Mouse (Mus musculus): Measurements from ENCODE around the gene E130218I03Rik. TPM values are rescaled to one million over a fixed set of nuclear protein-coding genes. Genes with fewer than 3 reads are reported as not detected.
A peak's percentile ranks its signal among the peaks of the same experiment; 100 is the strongest.

E130218I03Rik gene
- 0.11 and 0.26 TPM in 2 replicates for polyA plus RNA-seq (2012; rRNA removed)

DNA sequence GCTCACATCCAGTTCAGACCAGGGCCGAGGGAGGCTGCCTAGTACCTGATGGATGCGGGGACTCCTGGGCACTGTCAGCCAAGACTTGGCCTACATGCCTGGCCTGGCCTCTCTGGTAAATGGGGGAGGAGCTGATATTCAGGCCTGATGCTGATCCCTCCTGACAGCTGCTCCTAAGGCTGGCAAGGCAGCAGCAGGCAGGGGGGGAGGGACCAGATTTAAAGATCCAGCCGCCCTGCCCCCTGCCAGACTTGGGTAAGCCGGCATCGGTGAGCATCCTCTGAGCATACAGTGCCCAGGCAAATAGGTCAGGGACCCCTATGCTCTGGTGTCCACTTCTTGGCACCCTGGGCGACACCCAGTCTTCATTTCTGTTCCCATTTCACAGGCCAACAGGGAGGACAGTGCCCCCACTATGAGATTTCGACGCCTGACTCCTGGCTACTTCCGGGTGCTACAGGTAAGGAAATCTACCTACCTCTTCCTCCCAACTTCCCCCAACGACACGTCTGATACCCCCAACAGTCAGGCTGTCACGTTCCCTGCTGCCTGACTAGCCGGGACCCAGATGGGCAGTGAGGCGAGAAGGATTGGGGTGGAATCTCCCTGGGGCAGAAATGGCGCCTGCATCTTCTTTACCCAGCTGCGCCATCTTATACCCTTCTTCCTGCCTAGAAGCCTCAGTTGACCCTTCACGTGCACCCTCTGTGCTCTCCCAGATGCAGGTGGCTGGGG is at the start of gene E130218I03Rik:
Gene E130218I03Rik, plus strand, starts transcription at position 147 of the 735 bp plus-strand sequence.
- Histone ChIP-seq H3K4me3 (ENCODE audit: control insufficient read depth, low read depth, low read length) (no peak within 1 kb of the TSS), H3K36me3 (ENCODE audit: control insufficient read depth, insufficient read depth, low read length) (no peaks in the 10 kb centered on the region), H3K27me3 (ENCODE audit: control insufficient read depth, insufficient read depth, low read length) (no peaks in the 10 kb centered on the region), H3K27ac (ENCODE audit: control insufficient read depth, insufficient read depth, low read depth, low read length) (no peak within 1 kb of the TSS), H3K4me1 (ENCODE audit: control insufficient read depth, insufficient read depth, low read length) (peaks cover 19% of the 10 kb centered on the region)
- no peak for TF ChIP-seq CTCF (IDR thresholded peaks at IDR 0.05; ENCODE audit: control insufficient read depth, insufficient read depth, insufficient replicate concordance, low read depth, low read length)
- no peak for TF ChIP-seq POLR2A (IDR thresholded peaks at IDR 0.05; ENCODE audit: control insufficient read depth, low read depth, low read length)

DNA sequence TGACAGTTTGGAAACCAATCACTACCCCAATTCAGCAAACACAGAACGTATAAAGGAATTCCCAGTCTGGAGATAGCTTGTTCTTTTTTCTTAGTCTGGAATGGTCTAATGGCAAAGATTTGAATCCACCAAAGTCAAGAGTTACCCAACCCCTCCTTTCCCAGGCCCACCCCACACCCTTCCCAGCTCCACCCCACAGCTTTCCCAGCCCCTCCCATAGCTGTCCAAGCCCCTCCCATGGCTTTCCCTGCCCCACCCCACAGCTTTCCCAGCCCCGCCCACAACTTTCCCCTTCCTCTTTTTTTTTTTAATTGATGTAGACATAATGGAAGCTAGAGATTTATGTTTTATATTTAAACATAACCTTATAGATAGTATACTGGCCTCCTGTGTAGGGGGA is 44.1 kb upstream of the E130218I03Rik start:
- TF ChIP-seq POLR2A (IDR thresholded peaks at IDR 0.05; ENCODE audit: control insufficient read depth, low read depth, low read length): no peak
- no peak for TF ChIP-seq CTCF (IDR thresholded peaks at IDR 0.05; ENCODE audit: control insufficient read depth, insufficient read depth, insufficient replicate concordance, low read depth, low read length)
- Histone ChIP-seq H3K27me3 (ENCODE audit: control insufficient read depth, insufficient read depth, low read length) (no peaks in the 10 kb centered on the region), H3K4me1 (ENCODE audit: control insufficient read depth, insufficient read depth, low read length) (no peaks in the 10 kb centered on the region), H3K36me3 (ENCODE audit: control insufficient read depth, insufficient read depth, low read length) (no peaks in the 10 kb centered on the region), H3K27ac (ENCODE audit: control insufficient read depth, insufficient read depth, low read depth, low read length) (no peak overlapping the region), H3K4me3 (ENCODE audit: control insufficient read depth, low read depth, low read length) (no peak overlapping the region)

DNA sequence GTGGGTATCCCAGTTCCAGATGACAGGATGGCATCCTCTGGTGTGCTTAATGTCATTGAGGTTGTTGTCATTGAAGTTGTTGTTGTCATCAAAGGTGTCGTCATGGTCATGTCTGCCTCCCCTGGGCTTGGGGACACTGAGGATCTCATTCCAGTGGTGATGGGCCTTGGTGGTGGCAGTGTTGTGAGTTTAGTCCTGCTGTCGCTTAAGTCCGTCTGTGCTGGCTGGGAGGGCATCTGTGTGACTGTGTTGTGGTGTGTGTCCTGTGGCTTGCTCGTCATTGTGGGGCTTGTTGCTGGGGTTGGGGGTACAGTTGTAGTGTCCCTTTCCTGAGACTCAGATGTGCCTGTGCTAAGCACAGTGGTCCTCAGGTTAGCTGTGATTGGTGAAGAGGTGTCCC is 40.6 kb upstream of the E130218I03Rik start, which contains the start of gene Gm7534:
Gene Gm7534, minus strand, starts transcription at position 101 of the 400 bp plus-strand sequence.
- Histone ChIP-seq H3K36me3 (ENCODE audit: control insufficient read depth, insufficient read depth, low read length) (no peaks in the 10 kb centered on the region), H3K4me1 (ENCODE audit: control insufficient read depth, insufficient read depth, low read length) (no peaks in the 10 kb centered on the region), H3K27me3 (ENCODE audit: control insufficient read depth, insufficient read depth, low read length) (no peaks in the 10 kb centered on the region), H3K4me3 (ENCODE audit: control insufficient read depth, low read depth, low read length) (no peak within 1 kb of the TSS), H3K27ac (ENCODE audit: control insufficient read depth, insufficient read depth, low read depth, low read length) (no peak within 1 kb of the TSS)
- no peak for TF ChIP-seq CTCF (IDR thresholded peaks at IDR 0.05; ENCODE audit: control insufficient read depth, insufficient read depth, insufficient replicate concordance, low read depth, low read length)

DNA sequence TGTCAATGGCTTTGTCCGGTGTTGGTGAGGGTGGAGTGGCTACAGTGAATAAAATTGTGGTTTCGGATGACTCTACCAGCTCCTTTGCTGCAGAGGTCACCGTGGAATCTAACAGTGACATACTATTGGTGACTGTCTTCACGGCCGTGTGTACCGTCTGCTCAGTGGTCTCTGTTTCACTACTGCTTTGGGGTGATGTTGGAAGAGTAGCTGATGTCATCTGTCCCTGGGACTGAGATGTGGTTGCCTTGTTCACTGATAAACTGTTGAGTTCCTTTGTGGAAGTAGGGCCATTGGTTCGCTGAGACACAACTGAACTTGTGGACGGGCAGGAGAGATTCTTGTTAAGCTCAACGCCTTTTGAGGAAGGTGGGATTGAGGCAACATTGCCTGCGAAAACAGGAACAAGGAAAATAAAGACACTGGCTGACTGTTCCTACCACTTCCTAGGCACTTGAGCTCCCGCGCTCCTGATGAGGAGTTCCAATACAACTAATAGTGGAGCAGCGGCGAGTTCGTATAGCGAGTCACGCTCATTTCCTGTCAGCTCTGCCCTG is 40.0 kb upstream of the E130218I03Rik start:
- Histone ChIP-seq H3K36me3 (ENCODE audit: control insufficient read depth, insufficient read depth, low read length) (no peaks in the 10 kb centered on the region), H3K4me1 (ENCODE audit: control insufficient read depth, insufficient read depth, low read length) (no peaks in the 10 kb centered on the region), H3K27ac (ENCODE audit: control insufficient read depth, insufficient read depth, low read depth, low read length) (no peak overlapping the region), H3K27me3 (ENCODE audit: control insufficient read depth, insufficient read depth, low read length) (no peaks in the 10 kb centered on the region), H3K4me3 (ENCODE audit: control insufficient read depth, low read depth, low read length) (no peak overlapping the region)
- TF ChIP-seq CTCF (IDR thresholded peaks at IDR 0.05; ENCODE audit: control insufficient read depth, insufficient read depth, insufficient replicate concordance, low read depth, low read length) (no peak), POLR2A (IDR thresholded peaks at IDR 0.05; ENCODE audit: control insufficient read depth, low read depth, low read length) (no peak)

DNA sequence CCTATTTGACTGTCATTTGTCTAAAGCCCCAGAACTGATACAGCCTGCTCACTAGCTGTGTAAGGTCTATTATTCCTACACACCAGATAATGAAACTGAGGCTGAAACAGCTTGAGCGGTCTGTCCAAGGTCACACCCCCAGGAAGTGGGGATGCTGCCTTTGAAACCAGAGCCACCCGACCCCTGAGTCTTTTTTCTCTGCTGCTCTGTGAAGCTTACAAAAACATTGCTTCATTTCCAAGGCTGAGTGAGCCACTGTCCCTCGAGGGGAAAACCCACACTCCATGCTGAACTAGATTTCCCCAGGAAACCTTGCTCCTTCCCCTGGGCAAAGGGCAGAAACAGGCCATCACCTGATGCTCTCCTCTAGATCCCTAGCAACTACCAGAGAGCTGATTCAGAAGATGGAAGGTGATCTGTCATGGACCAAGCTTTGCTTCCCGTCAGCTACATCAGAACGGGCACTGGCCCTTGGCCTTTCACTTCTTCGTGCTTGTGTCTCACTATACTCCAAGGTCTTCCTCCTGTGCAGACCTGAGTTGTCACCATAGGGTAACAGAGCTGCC is 36.9 kb upstream of the E130218I03Rik start:
- H3K27me3 ChIP-seq (ENCODE audit: control insufficient read depth, insufficient read depth, low read length): no peaks in the 10 kb centered on the region
- TF ChIP-seq POLR2A (IDR thresholded peaks at IDR 0.05; ENCODE audit: control insufficient read depth, low read depth, low read length) (no peak), CTCF (IDR thresholded peaks at IDR 0.05; ENCODE audit: control insufficient read depth, insufficient read depth, insufficient replicate concordance, low read depth, low read length) (no peak)
- H3K4me3 ChIP-seq (ENCODE audit: control insufficient read depth, low read depth, low read length): no peak overlapping the region
- H3K27ac ChIP-seq (ENCODE audit: control insufficient read depth, insufficient read depth, low read depth, low read length): no peak overlapping the region
- no peaks in the 10 kb centered on the region for H3K4me1 ChIP-seq (ENCODE audit: control insufficient read depth, insufficient read depth, low read length)
- no peaks in the 10 kb centered on the region for H3K36me3 ChIP-seq (ENCODE audit: control insufficient read depth, insufficient read depth, low read length)

DNA sequence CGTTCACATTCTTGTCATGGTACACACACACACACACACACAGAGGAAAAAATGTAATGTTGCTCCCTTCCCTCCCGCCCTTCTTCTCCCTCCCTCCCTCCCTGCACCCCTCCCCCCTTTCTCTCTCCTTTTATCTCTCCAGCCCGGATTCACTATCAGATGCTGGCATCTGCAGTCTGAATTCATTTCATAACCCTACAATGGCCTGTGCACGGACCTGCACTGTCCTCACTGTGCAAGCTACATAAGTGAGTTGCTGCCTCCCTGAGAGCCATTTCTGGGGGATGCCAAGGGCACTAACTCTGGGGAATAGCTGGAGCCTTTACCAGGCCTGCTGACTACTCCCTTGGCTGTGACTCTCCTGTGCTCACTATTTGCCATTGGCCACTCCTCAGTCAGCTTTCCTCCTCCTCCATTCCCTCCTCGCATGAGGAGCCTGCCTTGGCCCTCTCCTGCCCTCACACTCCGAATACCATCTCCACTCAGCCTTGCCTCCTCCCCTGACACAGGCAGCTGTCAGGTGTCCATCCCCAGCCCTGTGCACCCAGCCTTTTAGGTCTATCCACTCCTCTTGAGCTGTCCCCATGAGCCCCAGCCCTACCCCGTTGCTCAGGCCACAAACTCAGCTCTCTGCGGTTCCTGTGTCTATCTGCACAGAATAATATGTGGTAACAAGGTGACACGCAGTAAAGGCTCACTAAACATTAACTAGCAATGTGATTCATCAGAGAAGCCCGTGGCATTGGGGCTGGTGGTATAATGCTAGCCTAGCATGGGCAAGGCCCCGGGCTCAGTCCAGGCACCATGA is 20.5 kb upstream of the E130218I03Rik start:
- H3K4me3 ChIP-seq (ENCODE audit: control insufficient read depth, low read depth, low read length): no peak overlapping the region
- H3K4me1 ChIP-seq (ENCODE audit: control insufficient read depth, insufficient read depth, low read length): no peaks in the 10 kb centered on the region; the same call in 1 of the 2 replicates
- no peaks in the 10 kb centered on the region for H3K36me3 ChIP-seq (ENCODE audit: control insufficient read depth, insufficient read depth, low read length)
- no peak overlapping the region for H3K27ac ChIP-seq (ENCODE audit: control insufficient read depth, insufficient read depth, low read depth, low read length)
- TF ChIP-seq POLR2A (IDR thresholded peaks at IDR 0.05; ENCODE audit: control insufficient read depth, low read depth, low read length): no peak
- no peak for TF ChIP-seq CTCF (IDR thresholded peaks at IDR 0.05; ENCODE audit: control insufficient read depth, insufficient read depth, insufficient replicate concordance, low read depth, low read length)
- no peaks in the 10 kb centered on the region for H3K27me3 ChIP-seq (ENCODE audit: control insufficient read depth, insufficient read depth, low read length)

DNA sequence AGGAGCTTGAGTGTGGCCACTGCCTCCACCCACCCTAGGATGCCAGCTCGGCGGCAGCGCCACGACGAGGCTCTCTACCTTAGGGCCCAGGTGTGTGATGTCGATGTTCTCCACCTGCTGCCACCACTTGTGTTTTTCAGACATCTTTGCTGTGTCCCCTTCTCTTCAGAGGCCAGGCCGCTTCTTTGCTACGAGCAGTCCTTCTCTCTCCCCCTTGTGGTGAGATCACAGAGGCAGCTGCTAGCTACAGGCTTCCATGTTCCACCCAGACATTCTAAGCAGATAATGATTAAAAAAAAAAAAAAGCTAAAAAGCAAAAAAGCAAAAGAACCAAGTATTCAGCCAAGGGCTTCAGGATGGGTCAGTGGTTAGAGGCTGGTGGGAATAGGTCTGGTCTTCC is 16.3 kb upstream of the E130218I03Rik start, which contains the start of gene Catsper4:
Gene Catsper4, minus strand, starts transcription at position 190 of the 400 bp plus-strand sequence.
- no peaks in the 10 kb centered on the region for H3K27me3 ChIP-seq (ENCODE audit: control insufficient read depth, insufficient read depth, low read length)
- H3K36me3 ChIP-seq (ENCODE audit: control insufficient read depth, insufficient read depth, low read length): no peaks in the 10 kb centered on the region
- peak within 1 kb of the TSS; percentile 15 for H3K27ac ChIP-seq (ENCODE audit: control insufficient read depth, insufficient read depth, low read depth, low read length)
- TF ChIP-seq POLR2A (IDR thresholded peaks at IDR 0.05; ENCODE audit: control insufficient read depth, low read depth, low read length) (peak; percentile 69; the same call in 1 of the 2 replicates), CTCF (IDR thresholded peaks at IDR 0.05; ENCODE audit: control insufficient read depth, insufficient read depth, insufficient replicate concordance, low read depth, low read length) (peak; percentile 4; the same call in 1 of the 2 replicates)
- peak within 1 kb of the TSS; percentile 86 for H3K4me3 ChIP-seq (ENCODE audit: control insufficient read depth, low read depth, low read length)
- no peaks in the 10 kb centered on the region; the same call in 1 of the 2 replicates for H3K4me1 ChIP-seq (ENCODE audit: control insufficient read depth, insufficient read depth, low read length)
